Mouse (Mus musculus) kidney, embryonic 14.5 days (tissue): ENCODE measurements at regions not wholly inside any gene's neighbourhood (a gene's known extent, or its start where the extent isn't known, plus 50 kb on each side); places are given as distances from the start of the nearest gene placed in this dataset.

Experiments used
- ATAC-seq: fragments of 200-750 bp; cut with Nextera tagmentation; 2 replicates; pipeline ENCODE4 v1.8.0; 2017; ENCODE audit warnings: moderate number of reproducible peaks, mild to moderate bottlenecking, moderate TSS enrichment, moderate library complexity; ENCODE audit not compliant: low FRiP score, low TSS enrichment
- H3K27ac ChIP-seq: fragments of 300-500 bp; sonication (generic); 2 replicates; pipeline ENCODE4 v1.5.1; 2014; ENCODE audit warnings: low read depth, mild to moderate bottlenecking, low read length, moderate library complexity, mixed read lengths
- H3K27me3 ChIP-seq: fragments of 300-500 bp; sonication (generic); 2 replicates; pipeline ENCODE4 v1.6.1; 2014; ENCODE audit warnings: mild to moderate bottlenecking, low read length; ENCODE audit not compliant: control insufficient read depth, insufficient read depth
- H3K36me3 ChIP-seq: fragments of 300-500 bp; sonication (generic); 2 replicates; pipeline ENCODE4 v1.6.1; 2014; ENCODE audit warnings: low read length, mixed read lengths; ENCODE audit not compliant: control insufficient read depth, insufficient read depth
- H3K4me1 ChIP-seq: fragments of 300-500 bp; sonication (generic); 2 replicates; pipeline ENCODE4 v1.6.1; 2014; ENCODE audit warnings: low read length, mixed read lengths; ENCODE audit not compliant: control insufficient read depth, insufficient read depth
- H3K4me2 ChIP-seq: fragments of 300-500 bp; sonication (generic); replicated peaks from 2 replicates; pipeline ENCODE4 v1.6.1; 2014; ENCODE audit warnings: low read depth, mild to moderate bottlenecking, low read length
- H3K4me3 ChIP-seq: fragments of 300-500 bp; sonication (generic); 2 replicates; pipeline ENCODE4 v1.5.1; 2014; ENCODE audit warnings: mild to moderate bottlenecking, low read length
- H3K9ac ChIP-seq: fragments of 300-500 bp; sonication (generic); 2 replicates; pipeline ENCODE4 v1.6.1; 2014; ENCODE audit warnings: low read depth, mild to moderate bottlenecking, low read length, moderate library complexity
- H3K9me3 ChIP-seq: fragments of 300-500 bp; sonication (generic); 2 replicates; pipeline ENCODE4 v1.6.1; 2016; ENCODE audit warnings: low read length; ENCODE audit not compliant: control insufficient read depth
- WGBS: fragments of 180-500 bp; shearing (Covaris S2); extraction: QIAGEN DNeasy Blood & Tissue Kit; methylation state at CpG from one replicate; pipeline ENCODE4 v1.1.7; 2014; 5-methylcytosine and 5-hydroxymethylcytosine counted together

DNA sequence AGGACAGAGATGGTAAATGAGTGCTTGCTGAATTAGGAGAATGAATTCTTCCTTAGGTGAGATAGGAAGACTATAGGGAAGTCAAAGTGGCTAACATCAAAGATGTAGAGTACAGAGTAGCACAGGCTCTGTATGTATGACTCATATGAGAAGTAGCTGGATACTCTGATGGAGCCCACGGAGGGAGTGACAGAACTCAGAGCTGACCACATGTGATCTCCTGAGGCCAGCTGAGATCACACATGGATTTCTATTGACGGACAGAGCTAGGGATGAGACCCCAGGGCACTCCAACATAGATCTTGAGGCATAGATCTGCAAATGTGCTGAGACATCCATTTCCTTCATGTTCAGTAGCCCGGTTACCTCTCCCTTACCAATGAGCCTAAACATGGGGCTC lies 66.0 kb downstream of the Cops8 start:
- no peaks in the 10 kb centered on the region for H3K4me1 ChIP-seq
- H3K36me3 ChIP-seq = no peaks in the 10 kb centered on the region
- 91% methylated on average over 3 of the region's 3 CpGs for WGBS
- H3K9ac ChIP-seq = no peak overlapping the region
- H3K4me3 ChIP-seq = no peak overlapping the region
- no peaks in the 10 kb centered on the region for H3K27me3 ChIP-seq
- H3K9me3 ChIP-seq = no peaks in the 10 kb centered on the region
- no peak overlapping the region for H3K4me2 ChIP-seq
- H3K27ac ChIP-seq = no peak overlapping the region
- ATAC-seq = no peak

DNA sequence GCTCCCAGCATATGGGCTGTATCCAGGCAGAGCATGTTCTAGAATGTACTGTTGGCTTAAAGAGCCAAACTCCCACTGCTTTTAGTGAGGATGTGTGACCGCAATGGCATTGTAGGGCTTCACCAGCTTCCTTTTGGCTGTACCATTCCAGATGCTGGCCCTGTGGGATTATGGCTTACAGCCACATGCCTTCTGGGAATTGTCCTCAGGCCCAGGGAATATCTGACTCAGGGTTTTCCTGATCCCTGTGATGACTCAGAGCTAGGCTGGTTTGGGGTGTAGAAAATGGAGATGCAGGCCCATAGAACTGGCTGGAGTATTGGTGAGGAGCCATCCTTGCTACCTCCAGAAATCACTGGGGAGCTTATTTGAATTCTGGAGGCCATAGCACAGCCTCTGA lies 66.5 kb downstream of the Cops8 start:
- no peak overlapping the region for H3K9ac ChIP-seq
- no peaks in the 10 kb centered on the region for H3K4me1 ChIP-seq
- no peak overlapping the region for H3K27ac ChIP-seq
- ATAC-seq = no peak
- no peak overlapping the region for H3K4me3 ChIP-seq
- H3K9me3 ChIP-seq = no peaks in the 10 kb centered on the region
- WGBS = 97% methylated on average over 1 of the region's 1 CpGs
- H3K4me2 ChIP-seq = no peak overlapping the region
- H3K36me3 ChIP-seq = no peaks in the 10 kb centered on the region
- H3K27me3 ChIP-seq = no peaks in the 10 kb centered on the region

DNA sequence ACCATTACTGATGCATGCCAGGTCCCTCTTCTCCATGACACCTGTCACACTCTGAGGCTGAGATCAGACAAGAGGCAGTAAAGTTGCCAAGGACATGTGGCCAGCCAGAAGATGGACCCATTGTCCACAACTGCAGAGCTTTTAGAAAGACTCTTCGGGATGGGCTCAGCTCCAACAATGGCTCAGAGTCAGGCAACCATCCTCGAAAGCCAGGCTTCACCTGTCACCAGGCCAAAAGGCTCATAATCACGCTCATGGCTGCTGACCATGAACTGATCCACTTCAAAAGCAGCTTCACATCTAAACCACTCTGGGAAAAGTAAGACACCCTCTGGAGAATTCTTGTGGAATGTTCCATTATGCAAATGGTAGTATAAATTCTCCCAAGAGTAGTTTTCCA lies 67.6 kb downstream of the Cops8 start:
- no peaks in the 10 kb centered on the region for H3K36me3 ChIP-seq
- ATAC-seq = no peak
- H3K9me3 ChIP-seq = no peaks in the 10 kb centered on the region
- no peaks in the 10 kb centered on the region for H3K27me3 ChIP-seq
- no peak overlapping the region for H3K4me2 ChIP-seq
- WGBS = 86% methylated on average over 3 of the region's 3 CpGs
- no peak overlapping the region for H3K27ac ChIP-seq
- no peak overlapping the region for H3K4me3 ChIP-seq
- H3K4me1 ChIP-seq = no peaks in the 10 kb centered on the region
- H3K9ac ChIP-seq = no peak overlapping the region

DNA sequence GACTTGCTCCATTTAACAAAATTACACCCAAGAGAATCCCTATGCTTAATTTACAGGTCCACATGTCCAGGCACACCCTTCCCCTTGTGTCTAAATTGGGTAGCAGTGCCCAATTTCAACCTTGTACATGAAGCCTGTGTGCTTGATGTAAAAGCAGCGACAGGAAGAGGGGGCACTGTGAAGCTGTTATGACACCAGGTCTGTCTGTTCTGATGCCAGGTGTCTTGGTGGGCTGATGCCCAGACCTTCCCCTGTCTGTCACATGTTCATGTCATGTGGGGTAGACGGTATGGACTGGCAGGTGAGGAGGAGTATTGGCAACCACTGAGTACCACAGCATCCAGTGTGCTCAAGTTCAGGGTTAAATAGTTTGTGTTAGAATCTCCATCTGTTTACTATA lies 71.0 kb downstream of the Cops8 start:
- Histone ChIP-seq H3K36me3 (no peaks in the 10 kb centered on the region), H3K27me3 (no peaks in the 10 kb centered on the region), H3K9me3 (no peaks in the 10 kb centered on the region), H3K4me3 (no peak overlapping the region), H3K4me1 (peaks cover 9% of the 10 kb centered on the region; the same call in 1 of the 2 replicates), H3K27ac (no peak overlapping the region), H3K4me2 (no peak overlapping the region), H3K9ac (no peak overlapping the region)
- ATAC-seq = no peak
- WGBS = 69% methylated on average over 2 of the region's 2 CpGs

DNA sequence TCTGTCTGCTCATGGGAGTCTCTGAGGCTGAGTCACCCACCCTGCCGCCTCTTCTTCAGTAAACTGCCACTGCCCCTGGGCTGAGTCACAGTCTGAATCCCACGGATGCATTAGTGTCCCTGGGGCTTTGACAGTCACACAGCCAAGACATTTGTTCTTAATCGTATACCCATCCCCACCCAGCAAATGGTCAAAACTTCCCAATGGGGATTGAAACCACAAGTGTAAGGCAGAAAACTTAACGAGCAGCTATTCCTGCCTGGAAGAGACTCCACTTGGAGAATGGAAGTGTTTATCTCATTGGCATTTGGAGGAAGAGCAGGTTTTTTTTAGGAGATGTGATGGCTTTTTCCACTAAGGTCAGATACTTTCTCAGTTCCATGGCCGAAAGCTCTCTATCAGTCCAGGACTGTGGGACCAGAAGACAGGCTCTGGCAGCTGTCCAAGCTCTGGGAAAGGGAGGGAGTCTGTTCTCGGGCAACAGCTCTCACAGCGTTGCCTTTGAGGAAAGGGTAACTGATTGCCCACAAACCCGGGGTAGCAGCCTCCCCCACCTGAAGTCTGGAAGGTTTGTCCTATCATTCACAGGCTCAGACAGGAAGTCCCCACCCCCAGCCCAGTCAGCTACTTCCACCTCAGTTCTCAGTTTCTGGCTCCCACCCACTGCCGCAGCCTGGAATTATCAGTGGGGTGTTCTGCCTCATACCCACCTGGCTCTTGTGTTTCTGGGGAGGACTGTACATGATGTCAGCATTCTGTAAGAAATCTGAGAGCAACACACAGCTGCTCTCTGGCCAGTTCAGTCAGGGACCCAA lies 73.6 kb downstream of the Cops8 start:
- WGBS = 32% methylated on average over 9 of the region's 9 CpGs
- Histone ChIP-seq H3K4me3 (no peak overlapping the region), H3K9me3 (no peaks in the 10 kb centered on the region), H3K27me3 (no peaks in the 10 kb centered on the region), H3K9ac (0 out of 2 replicates have a peak overlapping the region, but pooled peaks have one; percentile 23), H3K27ac (peak overlapping the region; percentile 17; the same call in 1 of the 2 replicates), H3K4me1 (peaks cover 13% of the 10 kb centered on the region; the same call in 1 of the 2 replicates), H3K4me2 (no peak overlapping the region), H3K36me3 (no peaks in the 10 kb centered on the region)
- peak; percentile 52; the same call in 1 of the 2 replicates for ATAC-seq

DNA sequence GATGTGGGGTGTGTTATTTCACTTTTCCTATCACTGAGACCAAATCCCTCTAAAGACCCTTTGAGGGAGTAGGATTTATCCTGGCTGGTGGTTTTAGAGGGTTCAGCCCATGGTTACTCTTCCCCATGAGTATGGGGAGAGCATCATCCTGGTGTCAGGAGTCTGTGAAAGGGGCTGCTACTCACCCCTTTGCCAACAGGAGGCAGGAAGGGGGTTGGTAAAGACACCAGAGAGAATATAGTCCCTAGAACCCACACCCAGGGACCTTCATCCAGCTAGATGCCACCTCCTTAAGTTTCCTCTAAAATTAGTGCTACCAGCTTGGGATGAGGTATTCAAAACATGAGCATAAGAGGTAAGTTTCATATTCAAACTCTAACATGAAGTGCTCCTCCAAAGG lies 74.4 kb downstream of the Cops8 start:
- Histone ChIP-seq H3K36me3 (no peaks in the 10 kb centered on the region), H3K4me2 (no peak overlapping the region), H3K9ac (no peak overlapping the region), H3K27me3 (no peaks in the 10 kb centered on the region), H3K4me3 (no peak overlapping the region), H3K9me3 (no peaks in the 10 kb centered on the region), H3K4me1 (peaks cover 13% of the 10 kb centered on the region; the same call in 1 of the 2 replicates), H3K27ac (no peak overlapping the region)
- ATAC-seq = no peak

DNA sequence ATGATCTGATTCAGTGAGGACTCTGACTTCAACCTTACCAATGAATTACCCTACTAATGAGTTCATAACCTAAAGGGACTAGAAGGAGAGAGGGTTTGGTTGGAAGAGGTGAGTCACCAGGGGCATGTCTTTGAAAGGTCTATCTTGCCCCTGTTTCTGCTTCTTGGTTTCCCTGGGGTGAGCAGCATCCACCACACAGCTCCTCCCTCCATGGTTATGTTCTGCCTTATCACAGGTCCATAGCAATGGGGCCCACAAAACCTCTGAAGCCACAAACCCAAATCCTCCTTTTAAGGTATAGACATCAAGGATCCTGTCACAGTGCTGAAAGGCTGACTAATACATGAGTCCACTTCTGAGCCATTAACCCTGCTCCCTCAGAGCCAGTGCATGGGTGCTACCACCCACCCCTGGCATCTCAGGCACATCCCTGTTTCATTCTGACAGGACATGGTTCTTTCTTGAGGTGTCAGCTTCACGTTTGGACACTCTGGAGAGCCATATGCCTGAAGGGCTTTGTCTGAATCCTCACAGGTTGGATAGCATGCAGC lies 74.9 kb downstream of the Cops8 start:
- WGBS = 70% methylated on average over 1 of the region's 1 CpGs
- H3K4me2 ChIP-seq = no peak overlapping the region
- H3K36me3 ChIP-seq = no peaks in the 10 kb centered on the region
- no peak overlapping the region for H3K4me3 ChIP-seq
- peaks cover 13% of the 10 kb centered on the region; the same call in 1 of the 2 replicates for H3K4me1 ChIP-seq
- no peaks in the 10 kb centered on the region for H3K9me3 ChIP-seq
- H3K27me3 ChIP-seq = no peaks in the 10 kb centered on the region
- no peak for ATAC-seq
- H3K9ac ChIP-seq = no peak overlapping the region
- no peak overlapping the region for H3K27ac ChIP-seq

DNA sequence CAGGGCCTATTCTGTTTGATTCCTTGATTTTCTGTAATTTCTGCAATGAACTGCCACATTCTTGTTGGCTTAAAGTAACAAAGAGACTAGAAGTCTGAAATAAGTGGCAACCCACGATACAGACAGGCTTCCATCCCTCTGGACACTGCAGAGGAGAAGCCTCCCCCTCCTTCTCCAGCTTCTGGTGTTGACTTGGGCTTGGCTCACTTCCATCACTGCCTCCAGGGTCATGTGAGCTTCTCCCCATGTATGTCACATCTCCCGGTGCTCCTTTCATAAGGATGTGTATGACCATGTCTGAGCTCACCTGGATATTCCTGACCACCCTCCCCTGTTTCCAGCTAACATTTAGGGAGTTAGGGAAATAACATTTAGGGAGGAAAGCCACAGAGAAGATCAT lies 75.6 kb downstream of the Cops8 start:
- no peaks in the 10 kb centered on the region for H3K9me3 ChIP-seq
- no peaks in the 10 kb centered on the region for H3K27me3 ChIP-seq
- WGBS = 57% methylated on average over 2 of the region's 2 CpGs
- H3K36me3 ChIP-seq = no peaks in the 10 kb centered on the region
- H3K27ac ChIP-seq = no peak overlapping the region
- H3K4me3 ChIP-seq = no peak overlapping the region
- no peak for ATAC-seq
- H3K9ac ChIP-seq = no peak overlapping the region
- H3K4me2 ChIP-seq = no peak overlapping the region
- H3K4me1 ChIP-seq = peaks cover 13% of the 10 kb centered on the region; the same call in 1 of the 2 replicates

DNA sequence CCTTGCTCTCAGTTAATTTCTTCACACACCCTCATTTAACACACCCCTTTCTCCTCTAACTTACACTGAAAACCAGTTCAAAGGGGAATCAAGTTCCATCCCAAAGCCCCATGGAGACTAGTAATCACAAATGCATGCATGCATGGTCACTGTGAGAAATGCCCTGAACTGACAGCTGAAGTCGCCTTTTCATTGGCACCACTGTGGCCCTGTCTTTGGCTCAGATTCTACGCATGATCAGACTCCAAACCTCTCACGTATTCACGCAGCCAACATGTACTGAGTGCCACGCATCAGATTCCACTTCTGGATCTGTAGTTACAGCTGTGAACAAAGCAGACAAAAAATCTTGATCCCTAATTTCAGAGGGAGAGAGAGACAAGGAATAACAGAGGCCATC lies 85.3 kb downstream of the Cops8 start:
- no peak for ATAC-seq
- Histone ChIP-seq H3K36me3 (no peaks in the 10 kb centered on the region), H3K27me3 (no peaks in the 10 kb centered on the region), H3K4me3 (no peak overlapping the region), H3K4me2 (no peak overlapping the region), H3K9me3 (peaks cover 3% of the 10 kb centered on the region; the same call in 1 of the 2 replicates), H3K9ac (no peak overlapping the region), H3K4me1 (0 out of 2 replicates have a peak, but pooled peaks cover 5% of the 10 kb centered on the region), H3K27ac (no peak overlapping the region)
- WGBS = 82% methylated on average over 5 of the region's 5 CpGs
